Mouse (Mus musculus) erythroblast, embryonic 14.5 days (primary cell): ENCODE measurements around the gene Nfatc2.

Experiments
- GATA1 ChIP-seq: IDR thresholded peaks from 2 replicates; pipeline ENCODE4 v1.6.1; 2012; ENCODE audit warnings: low read length, inconsistent platforms, mixed read lengths
- TAL1 ChIP-seq: IDR thresholded peaks from 3 replicates; pipeline ENCODE4 v1.6.1; 2012; ENCODE audit warnings: low read length, inconsistent platforms, mixed read lengths

- TF ChIP-seq GATA1 (no peak), TAL1 (no peak)
Measured at GRCm38 (mm10) chr2:168441494-168441893, 160.0 kb downstream of the Nfatc2 start.
